Mouse (Mus musculus) thymus, adult 2 months (tissue): ENCODE measurements at regions not wholly inside any gene's neighbourhood (a gene's known extent, or its start where the extent isn't known, plus 50 kb on each side); places are given as distances from the start of the nearest gene placed in this dataset.

Experiments
- DNase-seq: peaks from one replicate; pipeline ENCODE4 v3.0.0; 2021
- H3K27ac ChIP-seq: fragments of 200-500 bp; 2 replicates; pipeline ENCODE4 v1.5.1; 2012; ENCODE audit warnings: low read length, control low read depth; ENCODE audit not compliant: control insufficient read depth, insufficient read depth
- H3K27me3 ChIP-seq: fragments of 200-500 bp; 2 replicates; pipeline ENCODE4 v1.6.1; 2012; ENCODE audit warnings: mild to moderate bottlenecking, low read length, moderate library complexity, mixed read lengths; ENCODE audit not compliant: control insufficient read depth, insufficient read depth
- H3K36me3 ChIP-seq: fragments of 200-500 bp; 2 replicates; pipeline ENCODE4 v1.6.1; 2012; ENCODE audit warnings: mild to moderate bottlenecking, low read length, moderate library complexity; ENCODE audit not compliant: control insufficient read depth, insufficient read depth
- H3K4me1 ChIP-seq: fragments of 200-500 bp; replicated peaks from 2 replicates; pipeline ENCODE4 v1.6.1; 2012; ENCODE audit warnings: low read length; ENCODE audit not compliant: control insufficient read depth, insufficient read depth
- H3K4me3 ChIP-seq: fragments of 200-500 bp; 2 replicates; pipeline ENCODE4 v1.5.1; 2012; ENCODE audit warnings: mild to moderate bottlenecking, low read length, control low read depth, moderate library complexity; ENCODE audit not compliant: control insufficient read depth, insufficient read depth
- CTCF ChIP-seq: fragments of 200-500 bp; IDR thresholded peaks from 2 replicates; pipeline ENCODE4 v1.5.1; 2012; ENCODE audit warnings: mild to moderate bottlenecking, control low read depth, low read length, moderate library complexity, borderline replicate concordance; ENCODE audit not compliant: control insufficient read depth, poor library complexity, insufficient read depth; ENCODE audit errors: extremely low read depth
- POLR2A ChIP-seq: fragments of 200-500 bp; IDR thresholded peaks from 2 replicates; pipeline ENCODE4 v1.6.1; 2012; ENCODE audit warnings: mild to moderate bottlenecking, low read length, control low read depth, moderate library complexity; ENCODE audit not compliant: control insufficient read depth, poor library complexity, insufficient read depth; ENCODE audit errors: extremely low read depth
- WGBS: fragments of 180-500 bp; shearing (Covaris S2); methylation state at CpG from one replicate; pipeline ENCODE4 v1.1.7; 2018; 5-methylcytosine and 5-hydroxymethylcytosine counted together

- no peaks in the 10 kb centered on the region for H3K27me3 ChIP-seq
- H3K4me3 ChIP-seq = no peak overlapping the region
- H3K4me1 ChIP-seq = no peaks in the 10 kb centered on the region
- WGBS = 93% methylated on average over 3 of the region's 3 CpGs
- TF ChIP-seq POLR2A = no peak
- DNase-seq = no peak
- H3K27ac ChIP-seq = no peak overlapping the region
- H3K36me3 ChIP-seq = no peaks in the 10 kb centered on the region
Observed at GRCm38 (mm10) chr7:79212231-79212630, 60.8 kb upstream of the Abhd2 start.

- no peak for TF ChIP-seq CTCF
- TF ChIP-seq POLR2A = no peak
- H3K4me1 ChIP-seq = no peaks in the 10 kb centered on the region
- H3K27ac ChIP-seq = no peak overlapping the region
- H3K27me3 ChIP-seq = no peaks in the 10 kb centered on the region
- WGBS = 97% methylated on average over 5 of the region's 5 CpGs
- no peak overlapping the region for H3K4me3 ChIP-seq
- H3K36me3 ChIP-seq = no peaks in the 10 kb centered on the region
- no peak for DNase-seq
Observed at GRCm38 (mm10) chr7:79215001-79215400, 58.0 kb upstream of the Abhd2 start.

- Histone ChIP-seq H3K4me3 (no peak overlapping the region), H3K4me1 (no peaks in the 10 kb centered on the region), H3K36me3 (no peaks in the 10 kb centered on the region), H3K27ac (no peak overlapping the region), H3K27me3 (no peaks in the 10 kb centered on the region)
- TF ChIP-seq CTCF (no peak), POLR2A (no peak)
- 94% methylated on average over 2 of the region's 2 CpGs for WGBS
- DNase-seq = no peak
Observed at GRCm38 (mm10) chr7:79217232-79217631, 55.8 kb upstream of the Abhd2 start.

- H3K4me1 ChIP-seq = no peaks in the 10 kb centered on the region
- WGBS = 93% methylated on average over 9 of the region's 9 CpGs
- TF ChIP-seq POLR2A (no peak), CTCF (no peak)
- H3K27me3 ChIP-seq = no peaks in the 10 kb centered on the region
- no peak overlapping the region for H3K27ac ChIP-seq
- no peak overlapping the region for H3K4me3 ChIP-seq
- H3K36me3 ChIP-seq = no peaks in the 10 kb centered on the region
- DNase-seq = no peak
Observed at GRCm38 (mm10) chr7:79222626-79223335, 50.2 kb upstream of the Abhd2 start.
